Mouse (Mus musculus) MEL (cell line): ENCODE results near the gene Fam81a. TPM values are rescaled to one million over a fixed set of nuclear protein-coding genes. Genes with fewer than 3 reads are reported as not detected.

Experiments used
- DNase-seq: peaks from one replicate; pipeline ENCODE4 v3.0.0; 2011; ENCODE audit warnings: low read depth, low spot score
- H3K27ac ChIP-seq: 2 replicates; pipeline ENCODE4 v1.5.1; 2012; ENCODE audit warnings: low read depth, mild to moderate bottlenecking, control low read depth, low read length, moderate library complexity; ENCODE audit not compliant: control insufficient read depth
- H3K27me3 ChIP-seq, 2 experiments: fragments of 150-350 bp in 1 of 2; sonication (generic) in 1 of 2; 2 replicates each; pipeline ENCODE4 v1.6.1; 2012; ENCODE audit warnings: low read length in 2 of 2, mild to moderate bottlenecking in 2 of 2, improper control_type of control experiment in 1 of 2, moderate library complexity in 1 of 2; ENCODE audit not compliant: insufficient read depth in 2 of 2, control insufficient read depth in 1 of 2
- H3K36me3 ChIP-seq, 2 experiments: 2 replicates each; pipeline ENCODE4 v1.6.1; 2012 to 2014; ENCODE audit warnings: low read length in 2 of 2, improper control_type of control experiment in 1 of 2, inconsistent platforms in 1 of 2, mild to moderate bottlenecking in 1 of 2; ENCODE audit not compliant: insufficient read depth in 2 of 2, control insufficient read depth in 1 of 2
- H3K4me1 ChIP-seq, 2 experiments: fragments of 150-350 bp in 1 of 2; sonication (generic) in 1 of 2; 2 replicates each; pipeline ENCODE4 v1.6.1; 2012; ENCODE audit warnings: low read length in 2 of 2, improper control_type of control experiment in 1 of 2, mild to moderate bottlenecking in 1 of 2; ENCODE audit not compliant: insufficient read depth in 2 of 2, control insufficient read depth in 1 of 2
- H3K4me3 ChIP-seq, 2 experiments: fragments of 150-350 bp in 1 of 2; sonication (generic) in 1 of 2; 2 replicates each; pipeline ENCODE4 v1.5.1; 2012; ENCODE audit warnings: low read depth in 2 of 2, low read length in 2 of 2, mild to moderate bottlenecking in 2 of 2, moderate library complexity in 2 of 2, control low read depth in 1 of 2, improper control_type of control experiment in 1 of 2; ENCODE audit not compliant: control insufficient read depth in 1 of 2, insufficient read depth in 1 of 2
- H3K79me2 ChIP-seq: 2 replicates; pipeline ENCODE4 v1.6.1; 2012; ENCODE audit warnings: mild to moderate bottlenecking, low read length, moderate library complexity; ENCODE audit not compliant: control insufficient read depth, poor library complexity, insufficient read depth
- H3K9ac ChIP-seq: 2 replicates; pipeline ENCODE4 v1.6.1; 2012; ENCODE audit warnings: low read depth, mild to moderate bottlenecking, control low read depth, low read length, moderate library complexity; ENCODE audit not compliant: control insufficient read depth, poor library complexity, severe bottlenecking
- H3K9me3 ChIP-seq: fragments of 150-350 bp; sonication (generic); replicated peaks from 2 replicates; pipeline ENCODE4 v1.6.1; 2012; ENCODE audit warnings: mild to moderate bottlenecking, low read length, improper control_type of control experiment, moderate library complexity; ENCODE audit not compliant: insufficient read depth
- BHLHE40 ChIP-seq: IDR thresholded peaks from 2 replicates; pipeline ENCODE4 v1.6.1; 2012; ENCODE audit warnings: low read depth, mild to moderate bottlenecking, inconsistent platforms, low read length, improper control_type of control experiment, borderline replicate concordance
- CHD2 ChIP-seq: IDR thresholded peaks from 2 replicates; pipeline ENCODE4 v1.6.1; 2011; ENCODE audit warnings: low read length, improper control_type of control experiment
- CTCF ChIP-seq, 3 experiments: IDR thresholded peaks in 2 of 3; conservative IDR thresholded peaks in 1 of 3; 2 replicates each; pipeline ENCODE4 v1.5.1; 2011 to 2012; ENCODE audit warnings: low read length in 3 of 3, low read depth in 2 of 3, mild to moderate bottlenecking in 2 of 3, improper control_type of control experiment in 1 of 3, inconsistent platforms in 1 of 3, mixed read lengths in 1 of 3, moderate library complexity in 1 of 3; ENCODE audit not compliant: control insufficient read depth in 1 of 3, insufficient read depth in 1 of 3, poor library complexity in 1 of 3, severe bottlenecking in 1 of 3
- E2F4 ChIP-seq: IDR thresholded peaks from 2 replicates; pipeline ENCODE4 v1.6.1; 2011; ENCODE audit warnings: low read depth, low read length, improper control_type of control experiment, borderline replicate concordance
- EP300 ChIP-seq, 2 experiments: IDR thresholded peaks; 2 replicates each; pipeline ENCODE4 v1.6.1; 2011; ENCODE audit warnings: improper control_type of control experiment in 2 of 2, low read length in 2 of 2, low read depth in 1 of 2, mild to moderate bottlenecking in 1 of 2
- GATA1 ChIP-seq: IDR thresholded peaks from 2 replicates; pipeline ENCODE4 v1.6.1; 2011; ENCODE audit warnings: low read depth, low read length, improper control_type of control experiment
- HCFC1 ChIP-seq: IDR thresholded peaks from 2 replicates; pipeline ENCODE4 v1.6.1; 2012; ENCODE audit warnings: low read depth, mild to moderate bottlenecking, inconsistent platforms, low read length, improper control_type of control experiment, moderate library complexity
- JUND ChIP-seq: IDR thresholded peaks from 2 replicates; pipeline ENCODE4 v1.6.1; 2011; ENCODE audit warnings: low read depth, mild to moderate bottlenecking, improper control_type of control experiment, low read length
- MAFK ChIP-seq: IDR thresholded peaks from 2 replicates; pipeline ENCODE4 v1.6.1; 2011; ENCODE audit warnings: low read depth, mild to moderate bottlenecking, low read length, improper control_type of control experiment, borderline replicate concordance
- MEF2A ChIP-seq: IDR thresholded peaks from 2 replicates; pipeline ENCODE4 v1.6.1; 2014; ENCODE audit warnings: low read depth, mild to moderate bottlenecking, inconsistent platforms, low read length, improper control_type of control experiment; ENCODE audit not compliant: poor library complexity, insufficient replicate concordance, severe bottlenecking; ENCODE audit errors: extremely low read depth
- MXI1 ChIP-seq: IDR thresholded peaks from 2 replicates; pipeline ENCODE4 v1.6.1; 2011; ENCODE audit warnings: mild to moderate bottlenecking, low read depth, low read length, improper control_type of control experiment
- NRF1 ChIP-seq: IDR thresholded peaks from 2 replicates; pipeline ENCODE4 v1.6.1; 2014; ENCODE audit warnings: low read depth, mild to moderate bottlenecking, inconsistent platforms, low read length, improper control_type of control experiment, moderate library complexity; ENCODE audit not compliant: poor library complexity, insufficient read depth, severe bottlenecking
- POLR2AphosphoS2 ChIP-seq: IDR thresholded peaks from 2 replicates; pipeline ENCODE4 v1.6.1; 2011; ENCODE audit warnings: low read length, improper control_type of control experiment
- POLR2AphosphoS5 ChIP-seq: IDR thresholded peaks from 2 replicates; pipeline ENCODE4 v1.6.1; 2012; ENCODE audit warnings: low read depth, borderline replicate concordance, mild to moderate bottlenecking, inconsistent platforms, low read length, moderate library complexity, mixed read lengths
- RAD21 ChIP-seq: IDR thresholded peaks from 2 replicates; pipeline ENCODE4 v1.6.1; 2011; ENCODE audit warnings: mild to moderate bottlenecking, low read depth, low read length, improper control_type of control experiment
- SIN3A ChIP-seq: IDR thresholded peaks from 2 replicates; pipeline ENCODE4 v1.6.1; 2012; ENCODE audit warnings: low read length, improper control_type of control experiment, inconsistent platforms
- SMC3 ChIP-seq: IDR thresholded peaks from 2 replicates; pipeline ENCODE4 v1.6.1; 2011; ENCODE audit warnings: low read depth, low read length, improper control_type of control experiment
- TAL1 ChIP-seq: IDR thresholded peaks from 2 replicates; pipeline ENCODE4 v1.6.1; 2012; ENCODE audit warnings: mild to moderate bottlenecking, inconsistent platforms, low read length, moderate library complexity, mixed read lengths
- TBP ChIP-seq: IDR thresholded peaks from 2 replicates; pipeline ENCODE4 v1.8.0; 2011; ENCODE audit warnings: low read depth, low read length, improper control_type of control experiment
- TCF12 ChIP-seq: IDR thresholded peaks from 2 replicates; pipeline ENCODE4 v1.6.1; 2014; ENCODE audit warnings: low read depth, mild to moderate bottlenecking, inconsistent platforms, low read length, improper control_type of control experiment, moderate library complexity
- UBTF ChIP-seq: IDR thresholded peaks from 2 replicates; pipeline ENCODE4 v1.6.1; 2012; ENCODE audit warnings: low read depth, mild to moderate bottlenecking, inconsistent platforms, low read length, improper control_type of control experiment, moderate library complexity, borderline replicate concordance; ENCODE audit not compliant: insufficient read depth
- USF2 ChIP-seq, 2 experiments: IDR thresholded peaks; 2 replicates each; pipeline ENCODE4 v1.6.1; 2011 to 2012; ENCODE audit warnings: improper control_type of control experiment in 2 of 2, low read length in 2 of 2, borderline replicate concordance in 1 of 2, inconsistent platforms in 1 of 2, low read depth in 1 of 2, mild to moderate bottlenecking in 1 of 2; ENCODE audit not compliant: insufficient read depth in 1 of 2
- ZC3H11A ChIP-seq: IDR thresholded peaks from 2 replicates; pipeline ENCODE4 v1.6.1; 2012; ENCODE audit warnings: low read depth, mild to moderate bottlenecking, inconsistent platforms, low read length, improper control_type of control experiment
- ZKSCAN1 ChIP-seq: IDR thresholded peaks from 2 replicates; pipeline ENCODE4 v1.6.1; 2012; ENCODE audit warnings: low read depth, mild to moderate bottlenecking, inconsistent platforms, low read length, improper control_type of control experiment, moderate library complexity
- ZMIZ1 ChIP-seq: IDR thresholded peaks from 2 replicates; pipeline ENCODE4 v1.6.1; 2012; ENCODE audit warnings: low read depth, mild to moderate bottlenecking, inconsistent platforms, low read length, improper control_type of control experiment, moderate library complexity
- ZNF384 ChIP-seq: IDR thresholded peaks from 2 replicates; pipeline ENCODE4 v1.6.1; 2012; ENCODE audit warnings: low read depth, mild to moderate bottlenecking, inconsistent platforms, low read length, improper control_type of control experiment
- polyA plus RNA-seq, 2 experiments: library from polyadenylated mRNA; stranded (reverse) in 1 of 2; unstranded in 1 of 2; fragments of >175 nt in 1 of 2; fragments of >200 nt in 1 of 2; gene quantifications; 2 replicates each; pipeline versions ENCODE4 v1.2.1 to v1.2.4; 2012; ENCODE audit warnings: low replicate concordance in 2 of 2, low read depth in 1 of 2; ENCODE audit not compliant: insufficient read length in 2 of 2, insufficient read depth in 1 of 2, missing spikeins in 1 of 2
- total RNA-seq: library from RNA; depleted of rRNA; stranded (reverse); fragments of 300-350 nt; gene quantifications from 2 replicates; pipeline ENCODE4 v1.2.3, GENCODE M21; 2012

Gene Fam81a
- total and polyA plus RNA-seq, 3 experiments, result not detected

GRCm38 (mm10) chr9:70109279-70109678, 33.1 kb downstream of the Fam81a start:
- H3K9ac ChIP-seq, result no peak overlapping the region
- TF ChIP-seq SMC3 (peak; percentile 82), CTCF (IDR thresholded peaks at IDR 0.05 in 2 of 3, conservative IDR thresholded peaks at IDR 0.05 in 1 of 3; ENCODE audit: control insufficient read depth in 1 of 3, insufficient read depth in 1 of 3, low read depth in 2 of 3, low read length in 3 of 3, poor library complexity in 1 of 3, severe bottlenecking in 1 of 3) (peak; percentile 67 to 85 (median 72)), RAD21 (peak; percentile 86), JUND (no peak), EP300 (IDR thresholded peaks at IDR 0.05; ENCODE audit: low read depth in 1 of 2, low read length in 2 of 2) (no peak), ZC3H11A (peak; percentile 66)

DNA sequence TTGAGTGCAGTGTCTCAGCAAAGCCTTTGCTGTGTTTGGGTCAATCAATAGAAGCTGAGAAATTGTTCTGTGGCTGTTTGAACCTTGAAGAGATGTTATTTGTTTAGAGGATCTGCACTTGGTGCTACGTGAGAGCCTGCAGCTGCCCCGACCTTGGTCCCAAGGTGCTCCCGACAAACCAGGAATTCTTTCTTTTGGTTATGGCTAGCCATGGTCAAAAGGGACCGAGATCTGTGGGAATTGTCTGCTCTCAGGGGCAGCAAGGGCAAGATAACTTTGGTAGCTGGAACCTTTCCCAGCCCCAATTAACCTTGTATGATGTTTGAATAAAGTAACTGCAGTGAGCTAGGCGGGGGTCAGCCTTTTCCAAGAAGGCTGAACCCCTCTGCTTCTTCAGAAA, 34.2 kb downstream of the Fam81a start:
- no peak overlapping the region for H3K4me3 ChIP-seq
- H3K9ac ChIP-seq, result no peak overlapping the region
- H3K27me3 ChIP-seq, result peaks cover 0 to 2% of the 10 kb centered on the region in 2 experiments; a peak in 3 of 4 replicates
- H3K9me3 ChIP-seq, result no peaks in the 10 kb centered on the region
- DNase-seq, result no peak
- H3K79me2 ChIP-seq, result no peaks in the 10 kb centered on the region; the same call in 1 of the 2 replicates
- no peaks in the 10 kb centered on the region for H3K36me3 ChIP-seq
- no peak for TF ChIP-seq RAD21
- TF ChIP-seq E2F4, result no peak
- no peak for TF ChIP-seq HCFC1
- no peak for TF ChIP-seq SMC3
- TF ChIP-seq UBTF, result no peak
- no peak for TF ChIP-seq SIN3A
- no peak for TF ChIP-seq MEF2A
- TF ChIP-seq ZMIZ1, result no peak
- no peak for TF ChIP-seq POLR2AphosphoS2
- no peak for TF ChIP-seq POLR2AphosphoS5
- TF ChIP-seq ZKSCAN1, result no peak
- no peaks in the 10 kb centered on the region for H3K4me1 ChIP-seq
- no peak overlapping the region for H3K27ac ChIP-seq

More at GRCm38 (mm10) chr9:70109279-70109678, 33.1 kb downstream of the Fam81a start:
- Histone ChIP-seq H3K4me1 (no peaks in the 10 kb centered on the region), H3K9me3 (no peaks in the 10 kb centered on the region), H3K27ac (no peak overlapping the region), H3K27me3 (peaks cover 0 to 2% of the 10 kb centered on the region in 2 experiments; a peak in 3 of 4 replicates), H3K36me3 (no peaks in the 10 kb centered on the region), H3K4me3 (no peak overlapping the region), H3K79me2 (no peaks in the 10 kb centered on the region; the same call in 1 of the 2 replicates)
- peak; percentile 64 for DNase-seq

DNA sequence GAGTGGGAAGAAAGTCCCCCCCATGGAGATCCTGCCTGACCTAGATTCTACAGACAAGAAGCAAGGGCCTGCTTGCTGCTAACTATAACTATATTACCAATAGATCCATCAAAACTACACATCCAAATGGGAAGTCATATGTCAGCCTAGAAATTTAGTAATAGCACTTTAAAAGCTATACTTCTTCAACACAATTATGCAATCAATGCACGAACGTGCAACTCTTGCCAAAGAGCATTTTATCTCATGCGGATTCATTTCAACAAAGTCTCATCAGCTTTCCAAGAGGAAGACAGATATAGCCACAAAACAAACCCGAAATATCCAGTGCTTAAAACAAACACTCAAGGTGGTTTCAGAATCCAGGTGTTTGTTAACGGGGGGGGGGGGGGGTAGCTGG, 36.8 kb downstream of the Fam81a start:
- no peak overlapping the region for H3K9ac ChIP-seq
- H3K27me3 ChIP-seq, result peaks cover 0 to 2% of the 10 kb centered on the region in 2 experiments; a peak in 1 of 4 replicates
- H3K4me1 ChIP-seq, result no peaks in the 10 kb centered on the region
- DNase-seq, result no peak
- H3K27ac ChIP-seq, result no peak overlapping the region
- no peak overlapping the region for H3K4me3 ChIP-seq
- H3K79me2 ChIP-seq, result no peaks in the 10 kb centered on the region; the same call in 1 of the 2 replicates
- no peaks in the 10 kb centered on the region for H3K36me3 ChIP-seq
- H3K9me3 ChIP-seq, result no peaks in the 10 kb centered on the region
- TF ChIP-seq MAFK (no peak), MXI1 (no peak), TCF12 (no peak), TAL1 (no peak), ZMIZ1 (no peak), NRF1 (no peak), GATA1 (no peak), TBP (no peak), BHLHE40 (no peak), ZNF384 (no peak), SIN3A (no peak), USF2 (IDR thresholded peaks at IDR 0.05; ENCODE audit: borderline replicate concordance in 1 of 2, insufficient read depth in 1 of 2, low read depth in 1 of 2, low read length in 2 of 2) (no peak), CHD2 (no peak), E2F4 (no peak)
